Mouse (Mus musculus) stomach, embryonic 14.5 days (tissue): ENCODE results near the gene Zfp775. TPM values are rescaled to one million over a fixed set of nuclear protein-coding genes. Genes with fewer than 3 reads are reported as not detected.

ENCODE experiments used
- ATAC-seq: fragments of 200-750 bp; cut with Nextera tagmentation; 2 replicates; pipeline ENCODE4 v1.8.0; 2017; ENCODE audit warnings: low read depth, moderate TSS enrichment; ENCODE audit not compliant: insufficient number of reproducible peaks, insufficient read depth, low FRiP score
- H3K27ac ChIP-seq: fragments of 300-500 bp; sonication (generic); 2 replicates; pipeline ENCODE4 v1.5.1; 2014; ENCODE audit warnings: mild to moderate bottlenecking, low read length, moderate library complexity, mixed read lengths
- H3K27me3 ChIP-seq: fragments of 300-500 bp; sonication (generic); 2 replicates; pipeline ENCODE4 v1.6.1; 2014; ENCODE audit warnings: low read length, control low read depth, mixed read lengths; ENCODE audit not compliant: control insufficient read depth, insufficient read depth
- H3K36me3 ChIP-seq: fragments of 300-500 bp; sonication (generic); 2 replicates; pipeline ENCODE4 v1.6.1; 2014; ENCODE audit warnings: mild to moderate bottlenecking, control low read depth, low read length, moderate library complexity, mixed read lengths; ENCODE audit not compliant: control insufficient read depth, insufficient read depth
- H3K4me1 ChIP-seq: fragments of 300-500 bp; sonication (generic); 2 replicates; pipeline ENCODE4 v1.6.1; 2014; ENCODE audit warnings: low read length, control low read depth, mixed read lengths; ENCODE audit not compliant: control insufficient read depth, insufficient read depth
- H3K4me2 ChIP-seq: fragments of 300-500 bp; sonication (generic); replicated peaks from 2 replicates; pipeline ENCODE4 v1.6.1; 2014; ENCODE audit warnings: low read depth, low read length, control low read depth
- H3K4me3 ChIP-seq: fragments of 300-500 bp; sonication (generic); 2 replicates; pipeline ENCODE4 v1.5.1; 2014; ENCODE audit warnings: low read depth, low read length, control low read depth
- H3K9ac ChIP-seq: fragments of 300-500 bp; sonication (generic); replicated peaks from 2 replicates; pipeline ENCODE4 v1.6.1; 2014; ENCODE audit warnings: low read depth, mild to moderate bottlenecking, control low read depth, low read length, moderate library complexity, mixed read lengths
- H3K9me3 ChIP-seq: fragments of 300-500 bp; sonication (generic); 2 replicates; pipeline ENCODE4 v1.6.1; 2016; ENCODE audit warnings: low read depth, low read length, control low read depth; ENCODE audit not compliant: control insufficient read depth
- WGBS: fragments of 180-500 bp; shearing (Covaris S2); extraction: QIAGEN DNeasy Blood & Tissue Kit; methylation state at CpG from one replicate; pipeline ENCODE4 v1.1.7; 2014; 5-methylcytosine and 5-hydroxymethylcytosine counted together
- polyA plus RNA-seq: library from polyadenylated mRNA; unstranded; fragments of >200 nt; fragmentation: Nextera tagmentation; extraction: Ambion mirVana; gene quantifications from 2 replicates; pipeline ENCODE4 v1.2.1, GENCODE M21; 2014

Zfp775 gene
- polyA plus RNA-seq, 1 experiment from 2014 or later, result 7.0 TPM

DNA sequence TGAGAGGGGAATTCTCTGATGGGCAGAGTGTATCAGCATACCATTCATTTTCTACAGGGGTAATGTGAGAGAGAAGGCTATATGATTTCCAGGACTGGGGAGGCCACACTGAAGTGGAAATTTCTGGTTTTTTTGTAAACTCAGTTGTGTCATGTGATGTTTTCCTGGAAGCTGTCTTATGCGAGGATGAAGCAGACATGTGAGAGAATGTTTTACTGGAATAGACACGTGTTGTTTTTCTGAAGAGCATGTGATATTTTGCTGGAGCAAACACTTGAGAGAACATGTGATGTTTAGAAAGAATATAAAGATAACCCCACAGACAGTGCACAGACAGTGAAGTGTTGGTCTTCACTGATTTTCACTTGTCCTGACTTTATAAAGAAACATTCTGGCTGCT is 36.7 kb downstream of the Zfp775 start:
- H3K4me2 ChIP-seq, result no peak overlapping the region
- no peak overlapping the region for H3K9ac ChIP-seq
- H3K4me3 ChIP-seq, result no peak overlapping the region
- H3K27me3 ChIP-seq, result no peaks in the 10 kb centered on the region
- 78% methylated on average over 2 of the region's 2 CpGs for WGBS
- no peaks in the 10 kb centered on the region for H3K4me1 ChIP-seq
- no peaks in the 10 kb centered on the region for H3K36me3 ChIP-seq
- H3K9me3 ChIP-seq, result no peaks in the 10 kb centered on the region
- ATAC-seq, result no peak
- H3K27ac ChIP-seq, result no peak overlapping the region

DNA sequence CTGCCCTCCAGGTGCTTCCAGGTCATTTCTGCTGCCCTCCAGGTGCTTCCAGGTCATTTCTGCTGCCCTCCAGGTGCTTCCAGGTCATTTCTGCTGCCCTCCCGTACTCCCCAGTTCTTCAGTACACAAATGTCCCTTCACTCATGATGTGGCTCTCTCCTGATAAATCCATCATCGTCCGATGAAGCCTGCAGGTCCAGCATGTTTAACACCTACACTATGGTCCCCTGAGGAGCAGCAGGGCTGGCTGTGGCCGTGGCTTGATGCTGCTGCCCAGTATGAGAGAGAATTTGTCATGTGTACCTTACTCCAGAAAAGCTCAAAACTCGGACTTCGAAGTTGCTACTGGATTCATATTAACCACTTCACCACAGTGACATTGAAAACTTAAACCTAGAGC is 39.5 kb downstream of the Zfp775 start:
- Histone ChIP-seq H3K9ac (no peak overlapping the region), H3K9me3 (no peaks in the 10 kb centered on the region), H3K4me1 (0 out of 2 replicates have a peak, but pooled peaks cover 2% of the 10 kb centered on the region), H3K27ac (no peak overlapping the region), H3K27me3 (no peaks in the 10 kb centered on the region), H3K4me3 (no peak overlapping the region), H3K4me2 (no peak overlapping the region), H3K36me3 (no peaks in the 10 kb centered on the region)
- WGBS, result 68% methylated on average over 6 of the region's 6 CpGs
- ATAC-seq, result no peak

DNA sequence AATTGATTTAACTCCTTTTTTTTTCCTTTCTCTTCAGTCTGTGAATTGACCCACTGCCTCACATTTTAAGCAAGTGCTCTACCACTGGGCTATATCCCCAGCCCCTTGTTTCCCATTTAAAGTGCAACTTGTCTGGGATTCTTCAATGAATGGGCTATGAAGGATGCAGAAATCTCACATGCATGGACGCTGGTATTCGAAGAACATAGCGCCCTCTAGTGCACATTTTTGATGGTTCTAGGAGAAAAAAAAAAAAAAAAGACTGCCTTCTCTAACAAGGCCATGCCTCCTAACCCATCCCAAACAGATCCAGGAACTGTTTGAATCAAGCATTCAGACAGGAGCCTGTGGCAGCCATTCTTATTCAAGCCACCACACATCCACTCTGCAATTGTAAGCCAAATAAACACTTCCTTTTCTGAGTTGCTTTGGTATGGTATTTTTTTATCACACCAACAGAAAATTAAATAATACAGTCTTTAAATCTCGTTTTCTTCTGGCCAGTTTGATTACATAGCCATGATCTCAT is 41.0 kb downstream of the Zfp775 start:
- H3K4me3 ChIP-seq, result no peak overlapping the region
- 21% methylated on average over 4 of the region's 4 CpGs for WGBS
- H3K9ac ChIP-seq, result no peak overlapping the region
- 0 out of 2 replicates have a peak, but pooled peaks cover 2% of the 10 kb centered on the region for H3K4me1 ChIP-seq
- peak; percentile 28; the same call in 1 of the 2 replicates for ATAC-seq
- H3K27ac ChIP-seq, result no peak overlapping the region
- H3K9me3 ChIP-seq, result no peaks in the 10 kb centered on the region
- no peak overlapping the region for H3K4me2 ChIP-seq
- H3K27me3 ChIP-seq, result no peaks in the 10 kb centered on the region
- H3K36me3 ChIP-seq, result no peaks in the 10 kb centered on the region

DNA sequence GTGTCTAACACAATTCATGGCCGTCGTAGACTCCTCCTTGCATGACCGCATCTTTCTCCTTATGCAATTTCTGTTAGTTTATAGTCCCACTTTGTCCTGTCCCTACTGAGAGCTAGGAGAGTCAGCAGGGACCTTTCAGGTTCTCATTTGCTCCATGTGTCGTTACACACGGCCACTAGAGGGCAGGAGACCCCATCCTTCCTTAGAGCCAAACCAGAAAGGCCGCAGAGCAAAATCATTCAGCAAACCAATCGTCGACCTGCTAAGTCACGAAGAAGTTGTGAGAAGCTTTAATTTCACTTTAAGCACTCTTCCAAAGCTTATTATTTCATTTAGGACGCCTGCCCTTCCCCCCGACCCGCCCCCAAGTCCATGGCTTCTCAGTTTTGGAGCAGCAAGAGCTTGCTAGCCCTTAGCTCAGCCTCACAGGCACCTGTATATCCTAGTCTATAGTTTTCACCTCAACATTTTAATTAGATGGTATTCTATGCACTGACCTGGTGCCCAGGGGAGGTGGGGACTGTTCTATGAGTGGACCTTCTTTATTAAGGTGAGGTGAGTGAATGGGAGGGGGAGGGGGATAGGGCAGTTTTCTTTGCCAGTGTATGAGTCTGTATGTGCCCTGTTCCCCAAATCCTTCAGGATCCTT is 43.9 kb downstream of the Zfp775 start:
- ATAC-seq, result no peak
- Histone ChIP-seq H3K36me3 (no peaks in the 10 kb centered on the region), H3K4me3 (no peak overlapping the region), H3K9me3 (no peaks in the 10 kb centered on the region), H3K4me1 (0 out of 2 replicates have a peak, but pooled peaks cover 2% of the 10 kb centered on the region), H3K27ac (no peak overlapping the region), H3K27me3 (no peaks in the 10 kb centered on the region), H3K4me2 (no peak overlapping the region), H3K9ac (no peak overlapping the region)
- WGBS, result 6% methylated on average over 12 of the region's 12 CpGs

DNA sequence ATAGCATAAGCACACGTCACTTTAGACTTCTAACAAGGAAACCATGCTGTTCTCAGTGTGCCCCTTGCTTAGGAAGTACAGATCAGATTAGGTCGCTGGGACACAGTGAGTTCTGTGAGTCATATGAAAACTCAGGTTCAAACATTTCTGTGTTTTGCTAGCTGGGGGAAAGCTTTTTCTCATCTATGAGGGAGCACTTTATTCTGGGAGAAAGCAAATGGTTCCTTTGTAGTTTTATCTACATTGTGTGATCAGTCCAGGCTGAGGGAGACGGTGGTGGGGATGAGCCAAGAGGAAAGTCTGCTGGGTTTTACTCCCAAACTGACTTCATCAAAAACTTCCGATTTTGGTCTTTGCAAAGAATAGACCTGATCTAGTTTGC is 44.4 kb downstream of the Zfp775 start:
- H3K27me3 ChIP-seq, result no peaks in the 10 kb centered on the region
- 0 out of 2 replicates have a peak, but pooled peaks cover 2% of the 10 kb centered on the region for H3K4me1 ChIP-seq
- whole genome bisulfite sequencing, result 84% methylated on average over 4 of the region's 4 CpGs
- no peak overlapping the region for H3K4me3 ChIP-seq
- ATAC-seq, result no peak
- H3K9me3 ChIP-seq, result no peaks in the 10 kb centered on the region
- H3K36me3 ChIP-seq, result no peaks in the 10 kb centered on the region
- H3K27ac ChIP-seq, result no peak overlapping the region
- H3K9ac ChIP-seq, result no peak overlapping the region
- no peak overlapping the region for H3K4me2 ChIP-seq

DNA sequence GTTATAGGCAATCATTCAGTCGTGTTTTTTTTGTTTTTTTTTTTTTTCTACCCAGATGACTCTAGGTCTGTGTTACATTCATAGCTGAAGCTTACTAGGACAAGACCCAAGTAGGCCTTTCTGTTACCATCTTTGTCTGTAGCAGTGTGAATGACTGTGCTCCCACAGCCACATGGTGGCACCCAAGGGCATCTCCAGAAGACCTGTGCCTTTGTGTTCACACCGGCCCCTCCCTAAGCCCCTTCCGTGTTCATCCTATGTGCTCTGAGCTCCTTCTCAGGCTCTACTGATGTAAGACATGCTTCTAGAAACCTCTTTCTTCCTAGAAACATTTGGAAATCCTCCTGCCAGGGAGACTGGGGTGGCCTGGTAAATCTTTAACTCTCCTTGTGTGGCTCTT is 45.1 kb downstream of the Zfp775 start, which contains the start of gene Gimap8:
Gene Gimap8 (plus strand): TSS at position 240 of the 400 bp plus-strand sequence.
- no peaks in the 10 kb centered on the region for H3K27me3 ChIP-seq
- 45% methylated on average over 3 of the region's 3 CpGs for WGBS
- no peak within 1 kb of the TSS for H3K9ac ChIP-seq
- ATAC-seq, result no peak
- H3K9me3 ChIP-seq, result no peaks in the 10 kb centered on the region
- H3K36me3 ChIP-seq, result no peaks in the 10 kb centered on the region
- no peak within 1 kb of the TSS for H3K4me2 ChIP-seq
- no peak within 1 kb of the TSS for H3K27ac ChIP-seq
- H3K4me1 ChIP-seq, result 0 out of 2 replicates have a peak, but pooled peaks cover 2% of the 10 kb centered on the region
- no peak within 1 kb of the TSS for H3K4me3 ChIP-seq

DNA sequence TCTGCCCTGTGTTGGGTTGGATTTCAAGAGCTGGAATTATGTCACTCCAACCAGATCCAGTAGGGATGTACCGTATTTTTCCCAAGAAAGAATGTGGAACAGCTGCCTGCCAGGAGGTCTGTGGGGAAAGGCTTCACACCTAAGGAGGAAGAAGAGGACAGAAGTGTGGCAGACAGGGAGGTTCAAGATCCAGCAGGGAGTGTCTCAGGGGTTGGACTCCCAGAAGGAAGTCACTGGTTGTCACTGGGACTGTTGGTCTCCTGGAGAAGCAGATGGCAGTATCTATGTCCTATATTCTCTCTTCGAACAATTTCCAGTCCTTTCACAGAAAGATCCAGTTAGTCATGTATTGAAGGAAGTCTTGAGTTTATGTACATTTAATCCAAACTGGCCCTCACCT is 45.7 kb downstream of the Zfp775 start:
- Histone ChIP-seq H3K9ac (no peak overlapping the region), H3K27ac (no peak overlapping the region), H3K4me2 (no peak overlapping the region), H3K4me3 (no peak overlapping the region), H3K9me3 (no peaks in the 10 kb centered on the region), H3K4me1 (0 out of 2 replicates have a peak, but pooled peaks cover 2% of the 10 kb centered on the region), H3K27me3 (no peaks in the 10 kb centered on the region), H3K36me3 (no peaks in the 10 kb centered on the region)
- WGBS, result 84% methylated on average over 2 of the region's 2 CpGs
- no peak for ATAC-seq

DNA sequence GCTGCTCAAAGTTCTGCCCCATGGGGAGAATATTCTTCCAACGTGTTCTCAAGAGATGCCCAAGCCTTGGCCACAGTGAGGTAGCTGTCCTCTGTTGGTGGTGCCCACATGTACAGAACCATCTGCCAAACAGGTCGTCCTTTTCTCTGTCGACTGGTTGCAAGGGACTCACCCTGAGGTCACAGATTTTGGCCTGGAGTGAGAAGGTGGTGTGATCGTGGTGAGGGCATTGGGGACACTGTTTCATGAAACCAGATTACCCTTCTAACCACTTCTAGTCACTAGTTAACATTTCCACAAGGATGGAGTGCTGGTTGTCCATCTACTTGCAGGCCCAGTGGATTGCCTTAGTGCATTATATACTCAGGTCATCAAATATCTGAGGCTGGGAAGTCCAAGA is 46.9 kb downstream of the Zfp775 start:
- Histone ChIP-seq H3K9ac (no peak overlapping the region), H3K4me2 (no peak overlapping the region), H3K27me3 (no peaks in the 10 kb centered on the region), H3K36me3 (no peaks in the 10 kb centered on the region), H3K9me3 (no peaks in the 10 kb centered on the region), H3K4me3 (no peak overlapping the region), H3K4me1 (0 out of 2 replicates have a peak, but pooled peaks cover 2% of the 10 kb centered on the region), H3K27ac (no peak overlapping the region)
- no peak for ATAC-seq
- 89% methylated on average over 4 of the region's 4 CpGs for WGBS
